Mouse (Mus musculus) CD4-positive naive resting alpha-beta T cell, adult 57 days (primary cell): ENCODE data around the gene Ticrr. TPM values are rescaled to one million over a fixed set of nuclear protein-coding genes. Genes with fewer than 3 reads are reported as not detected.

ENCODE experiments used
- total RNA-seq: library from RNA; stranded (reverse); gene quantifications from one replicate; pipeline ENCODE4 v1.2.4, GENCODE M21; 2023

Ticrr gene
- 0.53 TPM for total RNA-seq

DNA sequence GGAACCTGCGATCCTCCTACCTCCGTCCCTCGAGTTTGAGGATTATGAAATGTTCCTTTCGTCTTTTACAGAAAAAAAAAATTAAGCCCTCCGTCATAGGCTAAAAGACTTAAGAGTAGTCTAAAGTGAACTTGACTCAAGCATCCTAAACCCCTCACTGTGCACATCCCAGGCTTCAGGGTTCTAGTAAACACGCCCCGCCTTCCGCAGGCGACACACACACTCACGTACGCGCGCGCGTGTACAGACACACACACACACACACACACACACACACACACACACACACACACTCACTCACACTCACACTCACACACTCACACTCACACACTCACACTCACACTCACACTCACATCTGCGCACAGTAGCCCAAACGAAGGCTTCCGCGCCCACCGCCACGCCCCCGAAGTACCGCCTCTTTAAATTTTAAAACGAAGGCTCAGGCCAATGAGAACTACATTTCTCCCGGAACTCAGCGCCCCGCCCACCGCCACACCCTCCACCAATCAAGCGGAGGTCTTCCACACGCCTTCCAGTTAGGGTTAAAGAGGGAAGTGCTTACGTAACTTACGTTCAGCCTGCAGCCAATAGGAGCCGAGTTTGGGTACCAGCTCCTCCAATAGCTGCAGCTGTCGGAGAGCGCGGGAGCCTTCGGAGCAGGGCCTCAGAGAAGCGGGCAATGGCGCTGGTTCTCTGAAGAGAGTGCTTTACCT, at the start of gene Ticrr:
Gene Ticrr, plus strand, starts transcription at position 619 of the 713 bp plus-strand sequence.

DNA sequence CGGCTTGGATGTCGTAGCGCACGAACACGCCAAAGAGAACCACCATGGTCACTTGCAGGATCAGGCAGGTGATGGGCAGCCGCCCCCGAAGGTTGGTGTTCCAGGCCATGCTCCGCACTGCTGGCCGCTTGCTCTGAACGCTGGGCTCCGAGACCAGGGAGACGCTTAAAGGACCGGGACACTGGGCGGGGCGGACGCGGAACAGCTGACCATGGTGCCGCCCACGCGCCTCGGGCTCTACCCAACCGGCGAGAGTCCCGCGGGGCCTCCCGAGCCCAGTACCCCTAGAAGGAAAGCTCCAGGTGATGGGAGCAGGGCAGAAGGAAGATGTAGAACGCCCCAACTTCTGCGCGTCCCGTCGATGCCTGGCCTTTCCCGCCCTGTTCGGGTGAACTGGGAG, 42.6 kb upstream of the Ticrr start, which contains the start of gene Rhcg:
Gene Rhcg, minus strand, starts transcription at position 240 of the 400 bp plus-strand sequence.

DNA sequence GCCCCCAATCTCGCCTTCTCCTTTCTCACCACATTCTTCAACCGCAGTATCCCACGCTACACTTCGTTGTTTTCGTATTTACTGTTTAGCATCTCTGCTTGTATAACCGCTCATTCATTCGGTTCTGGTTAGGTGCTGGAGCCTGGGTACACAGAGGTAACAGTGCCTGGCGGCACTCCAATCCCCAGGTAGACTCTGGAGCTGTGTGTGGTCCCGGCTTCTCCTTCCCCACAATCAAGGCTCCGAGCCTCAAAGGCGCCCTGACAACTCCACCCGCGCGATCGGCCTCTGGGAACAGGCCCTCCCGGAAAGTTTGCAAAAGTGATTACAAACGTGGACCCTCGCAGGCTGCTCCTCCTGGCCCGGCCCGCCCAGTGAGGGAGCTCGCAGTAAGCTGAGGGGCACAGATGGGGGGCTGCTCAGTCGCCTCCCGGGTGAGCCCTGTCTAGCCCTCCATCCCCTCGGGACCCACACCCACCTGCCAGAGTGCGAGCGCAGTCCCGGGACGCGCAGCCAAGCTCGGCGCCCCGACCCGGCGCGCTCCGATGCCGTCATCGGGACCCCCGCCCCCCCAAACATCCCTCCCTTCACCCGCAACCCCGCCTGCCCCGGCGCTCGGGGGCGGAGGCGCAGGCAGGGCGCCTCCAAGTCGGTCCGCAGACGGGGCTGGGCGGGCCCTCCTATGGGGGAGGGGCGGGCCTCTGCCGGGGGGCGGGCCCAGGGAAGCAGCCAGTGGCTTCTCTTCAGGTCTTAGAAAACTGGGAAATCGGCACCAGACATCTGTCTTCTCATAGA, 55.4 kb downstream of the Ticrr start, which contains the start of gene Kif7:
Gene Kif7, minus strand, starts transcription at position 534 of the 795 bp plus-strand sequence.

DNA sequence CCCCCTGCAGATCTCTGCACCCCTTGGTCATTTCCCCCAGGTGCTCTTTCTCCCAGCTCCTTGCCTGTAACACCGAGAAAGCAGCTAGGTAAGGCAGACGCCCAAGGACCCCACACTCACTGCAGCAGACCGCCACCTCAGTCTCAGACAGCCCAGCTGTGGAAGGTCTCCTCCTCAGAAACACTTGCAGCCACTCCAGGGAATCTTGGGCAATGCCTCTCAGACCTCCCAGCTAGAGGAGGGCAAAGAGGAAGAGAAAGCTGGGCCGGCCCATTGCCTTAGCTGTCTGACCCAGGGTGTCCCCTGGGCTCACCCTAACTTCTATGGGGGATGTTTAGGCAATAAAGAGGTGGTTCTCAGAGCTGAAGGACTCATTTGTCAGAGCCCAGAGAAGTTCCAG, 72.6 kb downstream of the Ticrr start, which contains the start of gene Plin1:
Gene Plin1, minus strand, starts transcription at position 282 of the 400 bp plus-strand sequence.

DNA sequence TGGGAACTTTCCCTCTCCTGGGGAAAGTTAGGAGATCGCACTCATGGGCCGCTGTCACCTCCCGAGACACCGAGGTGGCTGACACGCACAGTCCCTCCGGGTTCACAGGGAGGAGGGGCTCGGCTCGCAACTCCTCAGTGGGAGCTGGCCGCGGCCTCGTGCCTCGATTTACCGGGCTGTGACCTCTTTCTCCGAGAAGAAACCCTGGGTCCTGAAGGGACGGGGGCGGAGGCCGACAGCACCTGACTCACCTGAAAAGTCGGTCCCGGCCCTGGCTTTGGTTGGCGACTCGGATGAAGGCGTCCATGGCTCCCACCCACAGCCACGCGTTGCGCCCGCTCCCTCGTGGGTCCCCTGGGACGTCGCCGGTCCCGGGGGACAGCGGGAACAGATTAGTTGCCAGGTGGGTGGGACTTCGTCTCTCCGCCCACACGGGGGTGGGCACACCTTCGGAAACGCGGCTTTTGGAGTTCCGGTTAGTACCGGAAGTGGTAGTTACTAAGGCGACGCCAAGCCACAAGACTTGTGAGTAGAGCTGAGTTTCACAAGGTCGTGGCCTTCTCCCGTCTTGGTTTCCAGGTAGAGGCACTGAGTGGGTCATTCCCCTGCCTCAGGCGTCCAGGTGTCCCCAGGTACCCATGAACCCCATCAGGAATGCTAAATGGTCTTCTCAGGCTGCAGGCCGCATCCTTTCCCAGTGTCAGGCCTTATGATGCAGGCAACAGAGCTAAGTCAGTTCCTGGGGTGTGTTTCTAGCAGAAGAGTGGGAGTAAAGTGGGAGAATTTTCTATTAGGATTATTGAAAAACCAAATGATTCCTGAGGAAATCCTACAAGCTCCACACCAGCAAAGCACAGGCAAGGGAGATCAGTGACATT, 82.9 kb downstream of the Ticrr start, which contains the start of the genes Pex11a and Wdr93:
Gene Pex11a, minus strand, starts transcription at position 473 of the 878 bp plus-strand sequence.
Gene Wdr93, plus strand, starts transcription at position 505 of the 878 bp plus-strand sequence.

Other genes starting within 250 kb of the Ticrr start
- gene Polg, start 193.8 kb upstream of the Ticrr start, total RNA-seq, result 184 TPM
- gene Rhcg, start 42.5 kb upstream of the Ticrr start, total RNA-seq, result not detected
- 2.7 TPM for gene Kif7, start 55.5 kb downstream of the Ticrr start, total RNA-seq
- not detected for gene Plin1, start 72.7 kb downstream of the Ticrr start, total RNA-seq
- 0.74 TPM for gene Pex11a, start 82.9 kb downstream of the Ticrr start, total RNA-seq
- not detected for gene Wdr93, start 83.0 kb downstream of the Ticrr start, total RNA-seq
- not detected for gene Mesp1, start 133.6 kb downstream of the Ticrr start, total RNA-seq
- gene Mesp2, start 150.5 kb downstream of the Ticrr start, total RNA-seq, result not detected
- gene Anpep, start 200.9 kb downstream of the Ticrr start, total RNA-seq, result 1.7 TPM